ENCODE assay signal across 15 mouse cellular contexts in the genomic region with DNA sequence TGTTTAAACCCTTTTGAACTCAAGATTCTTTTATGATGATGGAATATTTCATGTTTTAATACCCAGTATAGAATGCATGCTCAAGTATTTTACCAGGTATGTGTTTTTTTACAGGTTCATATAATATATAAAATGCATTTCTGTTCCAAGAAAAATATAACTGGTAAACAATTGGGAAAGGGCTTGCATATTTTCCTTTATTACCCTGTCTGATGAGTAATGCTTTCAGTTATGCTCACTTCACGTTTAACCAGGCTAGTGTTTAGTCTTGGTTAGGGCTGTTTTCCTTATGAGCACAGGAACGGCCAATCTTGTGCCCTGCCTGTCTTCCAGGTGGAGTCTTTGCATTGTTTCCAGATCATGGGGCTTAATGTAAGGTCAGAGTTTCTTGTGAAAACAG.
"Had no signal": no experiment of that assay in that cellular context is flagged by ENCODE, and none has a peak within 500 bp of the region (broad histone marks: within the 10 kb centered on the region; RNA-seq: fewer than 3 reads in every experiment).

No protein-coding gene starts in this region.

- H3K4me3 ChIP-seq: left cerebral cortex, adult 2 months; liver, embryonic 13.5 days; megakaryocyte, embryonic 14.5 days; midbrain, embryonic 10.5 days; midbrain, embryonic 13.5 days had no signal

- H3K27ac ChIP-seq: kidney, postnatal 0 days; left cerebral cortex, adult 2 months; liver, embryonic 13.5 days; midbrain, embryonic 10.5 days; midbrain, embryonic 13.5 days had no signal

- H3K9me3 ChIP-seq: liver, embryonic 13.5 days; megakaryocyte, embryonic 14.5 days; midbrain, embryonic 10.5 days; midbrain, embryonic 13.5 days had no signal

- H3K27me3 ChIP-seq: liver, embryonic 13.5 days; megakaryocyte, embryonic 14.5 days; midbrain, embryonic 13.5 days had no signal

- DNase-seq: kidney, adult 9 months; kidney, postnatal 25 days; layer of hippocampus, postnatal 36 days; liver, embryonic 13.5 days; lung, embryonic 14.5 days; lung, postnatal 10 days; lung, postnatal 36 days; thymus, adult 2 months; thymus, postnatal 25 days had no signal

- H3K9ac ChIP-seq: liver, embryonic 13.5 days; lung, embryonic 14.5 days; midbrain, embryonic 13.5 days had no signal

- H3K4me2 ChIP-seq: liver, embryonic 13.5 days; lung, embryonic 14.5 days; midbrain, embryonic 13.5 days had no signal

- ATAC-seq: midbrain, embryonic 13.5 days; midbrain, embryonic 16.5 days had no signal

- H3K4me1 ChIP-seq: liver, embryonic 13.5 days; midbrain, embryonic 10.5 days; midbrain, embryonic 13.5 days had no signal
